Mouse (Mus musculus) MEL (cell line): ENCODE data around the gene Dusp1. TPM values are rescaled to one million over a fixed set of nuclear protein-coding genes. Genes with fewer than 3 reads are reported as not detected.

Experiments
- DNase-seq: peaks from one replicate; pipeline ENCODE4 v3.0.0; 2011; ENCODE audit warnings: low read depth, low spot score
- H3K27ac ChIP-seq: 2 replicates; pipeline ENCODE4 v1.5.1; 2012; ENCODE audit warnings: low read depth, mild to moderate bottlenecking, control low read depth, low read length, moderate library complexity; ENCODE audit not compliant: control insufficient read depth
- H3K27me3 ChIP-seq, 2 experiments: fragments of 150-350 bp in 1 of 2; sonication (generic) in 1 of 2; 2 replicates each; pipeline ENCODE4 v1.6.1; 2012; ENCODE audit warnings: low read length in 2 of 2, mild to moderate bottlenecking in 2 of 2, improper control_type of control experiment in 1 of 2, moderate library complexity in 1 of 2; ENCODE audit not compliant: insufficient read depth in 2 of 2, control insufficient read depth in 1 of 2
- H3K36me3 ChIP-seq, 2 experiments: 2 replicates each; pipeline ENCODE4 v1.6.1; 2012 to 2014; ENCODE audit warnings: low read length in 2 of 2, improper control_type of control experiment in 1 of 2, inconsistent platforms in 1 of 2, mild to moderate bottlenecking in 1 of 2; ENCODE audit not compliant: insufficient read depth in 2 of 2, control insufficient read depth in 1 of 2
- H3K4me1 ChIP-seq, 2 experiments: fragments of 150-350 bp in 1 of 2; sonication (generic) in 1 of 2; 2 replicates each; pipeline ENCODE4 v1.6.1; 2012; ENCODE audit warnings: low read length in 2 of 2, improper control_type of control experiment in 1 of 2, mild to moderate bottlenecking in 1 of 2; ENCODE audit not compliant: insufficient read depth in 2 of 2, control insufficient read depth in 1 of 2
- H3K4me3 ChIP-seq, 2 experiments: fragments of 150-350 bp in 1 of 2; sonication (generic) in 1 of 2; 2 replicates each; pipeline ENCODE4 v1.5.1; 2012; ENCODE audit warnings: low read depth in 2 of 2, low read length in 2 of 2, mild to moderate bottlenecking in 2 of 2, moderate library complexity in 2 of 2, control low read depth in 1 of 2, improper control_type of control experiment in 1 of 2; ENCODE audit not compliant: control insufficient read depth in 1 of 2, insufficient read depth in 1 of 2
- H3K79me2 ChIP-seq: 2 replicates; pipeline ENCODE4 v1.6.1; 2012; ENCODE audit warnings: mild to moderate bottlenecking, low read length, moderate library complexity; ENCODE audit not compliant: control insufficient read depth, poor library complexity, insufficient read depth
- H3K9ac ChIP-seq: 2 replicates; pipeline ENCODE4 v1.6.1; 2012; ENCODE audit warnings: low read depth, mild to moderate bottlenecking, control low read depth, low read length, moderate library complexity; ENCODE audit not compliant: control insufficient read depth, poor library complexity, severe bottlenecking
- H3K9me3 ChIP-seq: fragments of 150-350 bp; sonication (generic); replicated peaks from 2 replicates; pipeline ENCODE4 v1.6.1; 2012; ENCODE audit warnings: mild to moderate bottlenecking, low read length, improper control_type of control experiment, moderate library complexity; ENCODE audit not compliant: insufficient read depth
- CHD1 ChIP-seq: IDR thresholded peaks from 2 replicates; pipeline ENCODE4 v1.6.1; 2012; ENCODE audit warnings: low read depth, mild to moderate bottlenecking, inconsistent platforms, low read length, improper control_type of control experiment
- CHD2 ChIP-seq: IDR thresholded peaks from 2 replicates; pipeline ENCODE4 v1.6.1; 2011; ENCODE audit warnings: low read length, improper control_type of control experiment
- CTCF ChIP-seq, 3 experiments: IDR thresholded peaks in 2 of 3; conservative IDR thresholded peaks in 1 of 3; 2 replicates each; pipeline ENCODE4 v1.5.1; 2011 to 2012; ENCODE audit warnings: low read length in 3 of 3, low read depth in 2 of 3, mild to moderate bottlenecking in 2 of 3, improper control_type of control experiment in 1 of 3, inconsistent platforms in 1 of 3, mixed read lengths in 1 of 3, moderate library complexity in 1 of 3; ENCODE audit not compliant: control insufficient read depth in 1 of 3, insufficient read depth in 1 of 3, poor library complexity in 1 of 3, severe bottlenecking in 1 of 3
- ELF1 ChIP-seq: IDR thresholded peaks from 2 replicates; pipeline ENCODE4 v1.6.1; 2014; ENCODE audit warnings: low read depth, mild to moderate bottlenecking, inconsistent platforms, low read length, improper control_type of control experiment, moderate library complexity
- EP300 ChIP-seq, 2 experiments: IDR thresholded peaks; 2 replicates each; pipeline ENCODE4 v1.6.1; 2011; ENCODE audit warnings: improper control_type of control experiment in 2 of 2, low read length in 2 of 2, low read depth in 1 of 2, mild to moderate bottlenecking in 1 of 2
- ETS1 ChIP-seq: IDR thresholded peaks from 2 replicates; pipeline ENCODE4 v1.6.1; 2012; ENCODE audit warnings: low read depth, mild to moderate bottlenecking, inconsistent platforms, low read length, improper control_type of control experiment, moderate library complexity
- GABPA ChIP-seq: IDR thresholded peaks from 2 replicates; pipeline ENCODE4 v1.6.1; 2012; ENCODE audit warnings: low read depth, mild to moderate bottlenecking, inconsistent platforms, low read length, improper control_type of control experiment, moderate library complexity
- HCFC1 ChIP-seq: IDR thresholded peaks from 2 replicates; pipeline ENCODE4 v1.6.1; 2012; ENCODE audit warnings: low read depth, mild to moderate bottlenecking, inconsistent platforms, low read length, improper control_type of control experiment, moderate library complexity
- JUND ChIP-seq: IDR thresholded peaks from 2 replicates; pipeline ENCODE4 v1.6.1; 2011; ENCODE audit warnings: low read depth, mild to moderate bottlenecking, improper control_type of control experiment, low read length
- KAT2A ChIP-seq: conservative IDR thresholded peaks from 2 replicates; pipeline ENCODE4 v1.6.1; 2012; ENCODE audit warnings: low read depth, low read length, improper control_type of control experiment, inconsistent platforms
- MEF2A ChIP-seq: IDR thresholded peaks from 2 replicates; pipeline ENCODE4 v1.6.1; 2014; ENCODE audit warnings: low read depth, mild to moderate bottlenecking, inconsistent platforms, low read length, improper control_type of control experiment; ENCODE audit not compliant: poor library complexity, insufficient replicate concordance, severe bottlenecking; ENCODE audit errors: extremely low read depth
- MXI1 ChIP-seq: IDR thresholded peaks from 2 replicates; pipeline ENCODE4 v1.6.1; 2011; ENCODE audit warnings: mild to moderate bottlenecking, low read depth, low read length, improper control_type of control experiment
- MYB ChIP-seq: IDR thresholded peaks from 2 replicates; pipeline ENCODE4 v1.6.1; 2011; ENCODE audit warnings: mild to moderate bottlenecking, low read depth, low read length, improper control_type of control experiment
- MYC ChIP-seq: IDR thresholded peaks from 2 replicates; pipeline ENCODE4 v1.6.1; 2011; ENCODE audit warnings: low read depth, mild to moderate bottlenecking, low read length, improper control_type of control experiment, moderate library complexity
- NRF1 ChIP-seq: IDR thresholded peaks from 2 replicates; pipeline ENCODE4 v1.6.1; 2014; ENCODE audit warnings: low read depth, mild to moderate bottlenecking, inconsistent platforms, low read length, improper control_type of control experiment, moderate library complexity; ENCODE audit not compliant: poor library complexity, insufficient read depth, severe bottlenecking
- POLR2A ChIP-seq, 2 experiments: IDR thresholded peaks; 2 replicates each; pipeline ENCODE4 v1.6.1; 2011 to 2012; ENCODE audit warnings: low read length in 2 of 2, mild to moderate bottlenecking in 2 of 2, control low read depth in 1 of 2, improper control_type of control experiment in 1 of 2, low read depth in 1 of 2, moderate library complexity in 1 of 2; ENCODE audit not compliant: control insufficient read depth in 1 of 2, insufficient read depth in 1 of 2, poor library complexity in 1 of 2
- POLR2AphosphoS2 ChIP-seq: IDR thresholded peaks from 2 replicates; pipeline ENCODE4 v1.6.1; 2011; ENCODE audit warnings: low read length, improper control_type of control experiment
- POLR2AphosphoS5 ChIP-seq: IDR thresholded peaks from 2 replicates; pipeline ENCODE4 v1.6.1; 2012; ENCODE audit warnings: low read depth, borderline replicate concordance, mild to moderate bottlenecking, inconsistent platforms, low read length, moderate library complexity, mixed read lengths
- RAD21 ChIP-seq: IDR thresholded peaks from 2 replicates; pipeline ENCODE4 v1.6.1; 2011; ENCODE audit warnings: mild to moderate bottlenecking, low read depth, low read length, improper control_type of control experiment
- RCOR1 ChIP-seq: IDR thresholded peaks from 2 replicates; pipeline ENCODE4 v1.6.1; 2012; ENCODE audit warnings: low read depth, mild to moderate bottlenecking, inconsistent platforms, low read length, improper control_type of control experiment
- SIN3A ChIP-seq: IDR thresholded peaks from 2 replicates; pipeline ENCODE4 v1.6.1; 2012; ENCODE audit warnings: low read length, improper control_type of control experiment, inconsistent platforms
- TBP ChIP-seq: IDR thresholded peaks from 2 replicates; pipeline ENCODE4 v1.8.0; 2011; ENCODE audit warnings: low read depth, low read length, improper control_type of control experiment
- TCF12 ChIP-seq: IDR thresholded peaks from 2 replicates; pipeline ENCODE4 v1.6.1; 2014; ENCODE audit warnings: low read depth, mild to moderate bottlenecking, inconsistent platforms, low read length, improper control_type of control experiment, moderate library complexity
- UBTF ChIP-seq: IDR thresholded peaks from 2 replicates; pipeline ENCODE4 v1.6.1; 2012; ENCODE audit warnings: low read depth, mild to moderate bottlenecking, inconsistent platforms, low read length, improper control_type of control experiment, moderate library complexity, borderline replicate concordance; ENCODE audit not compliant: insufficient read depth
- USF1 ChIP-seq: IDR thresholded peaks from 2 replicates; pipeline ENCODE4 v1.6.1; 2014; ENCODE audit warnings: low read depth, mild to moderate bottlenecking, inconsistent platforms, low read length, improper control_type of control experiment, moderate library complexity
- USF2 ChIP-seq, 2 experiments: IDR thresholded peaks; 2 replicates each; pipeline ENCODE4 v1.6.1; 2011 to 2012; ENCODE audit warnings: improper control_type of control experiment in 2 of 2, low read length in 2 of 2, borderline replicate concordance in 1 of 2, inconsistent platforms in 1 of 2, low read depth in 1 of 2, mild to moderate bottlenecking in 1 of 2; ENCODE audit not compliant: insufficient read depth in 1 of 2
- ZC3H11A ChIP-seq: IDR thresholded peaks from 2 replicates; pipeline ENCODE4 v1.6.1; 2012; ENCODE audit warnings: low read depth, mild to moderate bottlenecking, inconsistent platforms, low read length, improper control_type of control experiment
- ZKSCAN1 ChIP-seq: IDR thresholded peaks from 2 replicates; pipeline ENCODE4 v1.6.1; 2012; ENCODE audit warnings: low read depth, mild to moderate bottlenecking, inconsistent platforms, low read length, improper control_type of control experiment, moderate library complexity
- ZMIZ1 ChIP-seq: IDR thresholded peaks from 2 replicates; pipeline ENCODE4 v1.6.1; 2012; ENCODE audit warnings: low read depth, mild to moderate bottlenecking, inconsistent platforms, low read length, improper control_type of control experiment, moderate library complexity
- ZNF384 ChIP-seq: IDR thresholded peaks from 2 replicates; pipeline ENCODE4 v1.6.1; 2012; ENCODE audit warnings: low read depth, mild to moderate bottlenecking, inconsistent platforms, low read length, improper control_type of control experiment
- polyA plus RNA-seq, 2 experiments: library from polyadenylated mRNA; stranded (reverse) in 1 of 2; unstranded in 1 of 2; fragments of >175 nt in 1 of 2; fragments of >200 nt in 1 of 2; gene quantifications; 2 replicates each; pipeline versions ENCODE4 v1.2.1 to v1.2.4; 2012; ENCODE audit warnings: low replicate concordance in 2 of 2, low read depth in 1 of 2; ENCODE audit not compliant: insufficient read length in 2 of 2, insufficient read depth in 1 of 2, missing spikeins in 1 of 2
- total RNA-seq: library from RNA; depleted of rRNA; stranded (reverse); fragments of 300-350 nt; gene quantifications from 2 replicates; pipeline ENCODE4 v1.2.3, GENCODE M21; 2012

Gene Dusp1
- total and polyA plus RNA-seq, 3 experiments = 0.96 to 5.0 TPM; not detected in 1

- Histone ChIP-seq H3K27ac (no peak overlapping the region), H3K79me2 (peaks cover 22% of the 10 kb centered on the region)
- DNase-seq = no peak
- TF ChIP-seq SIN3A (0 out of 2 replicates have a peak, but pooled peaks have one; percentile 8), MYB (no peak)
- TF ChIP-seq, all 39 proteins: peak for 1
- no peaks in the 10 kb centered on the region for H3K9me3 ChIP-seq
- peaks cover 0 to 2% of the 10 kb centered on the region in 2 experiments; a peak in 1 of 4 replicates for H3K4me1 ChIP-seq
- H3K4me3 ChIP-seq = peak overlapping the region; percentile 65 to 96
- H3K27me3 ChIP-seq = no peaks in the 10 kb centered on the region
- peak overlapping the region; percentile 79 for H3K9ac ChIP-seq
- H3K36me3 ChIP-seq = peaks cover 0 to 3% of the 10 kb centered on the region in 2 experiments; a peak in 3 of 4 replicates
Measured at GRCm38 (mm10) chr17:26562292-26562691, 364 bp upstream of the Dusp1 start.

GRCm38 (mm10) chr17:26561290-26561640 is 663 bp downstream of the Dusp1 start, which contains the start of gene Ergic1:
Gene Ergic1, plus strand, starts transcription at chr17:26561489.
- Histone ChIP-seq H3K27ac (peak within 1 kb of the TSS; percentile 52), H3K79me2 (peaks cover 22% of the 10 kb centered on the region), H3K36me3 (peaks cover 0 to 3% of the 10 kb centered on the region in 2 experiments; a peak in 3 of 4 replicates), H3K9me3 (no peaks in the 10 kb centered on the region), H3K4me3 (peak within 1 kb of the TSS; percentile 65 to 96), H3K9ac (peak within 1 kb of the TSS; percentile 86), H3K4me1 (peaks cover 0 to 2% of the 10 kb centered on the region in 2 experiments; a peak in 1 of 4 replicates), H3K27me3 (peaks cover 0 to under 1% of the 10 kb centered on the region in 2 experiments; a peak in 2 of 4 replicates)
- peak; percentile 86 for DNase-seq
- TF ChIP-seq MXI1 (peak; percentile 96), TCF12 (peak; percentile 39; the same call in 1 of the 2 replicates), ETS1 (peak; percentile 46; the same call in 1 of the 2 replicates), HCFC1 (peak; percentile 80), POLR2AphosphoS2 (no peak), JUND (no peak), RCOR1 (0 out of 2 replicates have a peak, but pooled peaks have one; percentile 33), CHD2 (no peak; the same call in 1 of the 2 replicates), KAT2A (peak; percentile 41; the same call in 1 of the 2 replicates), ZNF384 (no peak), GABPA (no peak), TBP (peak; percentile 66), USF1 (no peak), ZKSCAN1 (no peak), USF2 (IDR thresholded peaks at IDR 0.05; ENCODE audit: borderline replicate concordance in 1 of 2, insufficient read depth in 1 of 2, low read depth in 1 of 2, low read length in 2 of 2) (no peak), ZMIZ1 (peak; percentile 88), EP300 (IDR thresholded peaks at IDR 0.05; ENCODE audit: low read depth in 1 of 2, low read length in 2 of 2) (no peak; a peak in 1 of 4 replicates), CTCF (IDR thresholded peaks at IDR 0.05 in 2 of 3, conservative IDR thresholded peaks at IDR 0.05 in 1 of 3; ENCODE audit: control insufficient read depth in 1 of 3, insufficient read depth in 1 of 3, low read depth in 2 of 3, low read length in 3 of 3, poor library complexity in 1 of 3, severe bottlenecking in 1 of 3) (no peak), MEF2A (no peak), ELF1 (peak; percentile 43; the same call in 1 of the 2 replicates), RAD21 (no peak), POLR2AphosphoS5 (no peak), ZC3H11A (no peak), SIN3A (peak; percentile 65; the same call in 1 of the 2 replicates), CHD1 (no peak), MYC (peak; percentile 37; the same call in 1 of the 2 replicates), POLR2A (IDR thresholded peaks at IDR 0.05; ENCODE audit: control insufficient read depth in 1 of 2, insufficient read depth in 1 of 2, low read depth in 1 of 2, low read length in 2 of 2, poor library complexity in 1 of 2) (peak; percentile 25 to 83; a peak in 2 of 4 replicates), UBTF (no peak), NRF1 (no peak)
